Mouse (Mus musculus): ENCODE measurements around the gene Fam160b1. TPM values are rescaled to one million over a fixed set of nuclear protein-coding genes. Genes with fewer than 3 reads are reported as not detected.
A peak's percentile ranks its signal among the peaks of the same experiment; 100 is the strongest.

Fam160b1 gene
- polyA plus RNA-seq, 1 experiment from 2014 or later, result 15.0 TPM

GRCm38 (mm10) chr19:57327679-57328078, 32.8 kb upstream of the Fam160b1 start:
- no peaks in the 10 kb centered on the region for H3K9me3 ChIP-seq
- ATAC-seq (ENCODE audit: borderline replicate concordance, extremely low read depth, low FRiP score, low TSS enrichment), result no peak
- no peak overlapping the region for H3K4me2 ChIP-seq

DNA sequence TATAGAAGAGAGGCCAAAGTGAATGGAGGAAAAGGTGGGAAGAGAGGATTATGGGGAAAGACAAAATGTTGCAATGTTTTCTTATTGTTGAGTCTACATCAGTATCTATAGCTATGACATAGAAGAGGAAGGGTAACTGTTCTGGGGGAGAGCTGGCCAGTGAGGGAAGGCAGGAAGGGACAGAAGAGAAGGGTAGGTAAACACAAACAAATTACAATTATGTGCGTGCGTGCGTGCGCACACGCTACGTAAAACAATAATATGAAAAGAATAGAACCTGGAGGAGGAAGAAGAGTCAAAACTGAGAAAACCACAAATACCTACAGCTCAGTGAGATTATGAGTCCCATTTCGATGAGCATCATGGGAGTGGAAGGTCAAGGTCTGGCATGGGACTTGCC, 32.2 kb upstream of the Fam160b1 start:
- ATAC-seq (ENCODE audit: borderline replicate concordance, extremely low read depth, low FRiP score, low TSS enrichment), result no peak
- Histone ChIP-seq H3K4me2 (no peak overlapping the region), H3K27ac (no peak overlapping the region), H3K36me3 (no peaks in the 10 kb centered on the region), H3K9ac (no peak overlapping the region), H3K27me3 (no peaks in the 10 kb centered on the region), H3K4me3 (no peak overlapping the region), H3K9me3 (no peaks in the 10 kb centered on the region), H3K4me1 (no peaks in the 10 kb centered on the region)
- WGBS, result 96% methylated on average over 7 of the region's 7 CpGs

More at GRCm38 (mm10) chr19:57327679-57328078, 32.8 kb upstream of the Fam160b1 start:
- no peak overlapping the region for H3K4me3 ChIP-seq
- no peak overlapping the region for H3K27ac ChIP-seq
- no peaks in the 10 kb centered on the region for H3K27me3 ChIP-seq
- no peaks in the 10 kb centered on the region for H3K4me1 ChIP-seq
- no peaks in the 10 kb centered on the region for H3K36me3 ChIP-seq
- H3K9ac ChIP-seq, result no peak overlapping the region

DNA sequence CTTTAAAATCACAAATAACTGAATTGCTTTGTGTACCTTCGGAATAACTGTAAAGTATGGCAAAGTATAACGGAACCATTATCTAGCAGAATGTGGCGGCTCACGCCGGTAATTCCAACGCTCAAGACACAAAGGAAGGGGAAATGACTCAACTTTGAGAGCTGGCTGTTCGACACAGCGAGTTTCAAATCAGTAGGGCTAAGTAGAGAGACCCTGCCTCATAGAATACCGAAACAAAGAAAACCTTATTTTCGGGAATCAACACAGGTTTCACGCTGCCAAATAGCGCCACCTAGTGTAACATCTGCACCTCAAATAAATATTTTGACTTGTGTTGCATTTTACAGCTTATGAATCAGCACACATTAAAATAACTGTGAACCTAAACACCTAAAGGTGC, 31.7 kb upstream of the Fam160b1 start:
- Histone ChIP-seq H3K4me1 (no peaks in the 10 kb centered on the region), H3K9ac (no peak overlapping the region), H3K9me3 (no peaks in the 10 kb centered on the region), H3K4me2 (no peak overlapping the region), H3K27ac (no peak overlapping the region), H3K27me3 (no peaks in the 10 kb centered on the region), H3K4me3 (no peak overlapping the region), H3K36me3 (no peaks in the 10 kb centered on the region)
- no peak for ATAC-seq (ENCODE audit: borderline replicate concordance, extremely low read depth, low FRiP score, low TSS enrichment)
- WGBS, result 61% methylated on average over 12 of the region's 12 CpGs

GRCm38 (mm10) chr19:57330309-57330708, 30.2 kb upstream of the Fam160b1 start:
- Histone ChIP-seq H3K27me3 (no peaks in the 10 kb centered on the region), H3K4me2 (no peak overlapping the region), H3K4me3 (no peak overlapping the region), H3K27ac (no peak overlapping the region), H3K36me3 (no peaks in the 10 kb centered on the region), H3K9ac (no peak overlapping the region), H3K4me1 (no peaks in the 10 kb centered on the region), H3K9me3 (no peaks in the 10 kb centered on the region)
- 75% methylated on average over 11 of the region's 11 CpGs for WGBS
- no peak for ATAC-seq (ENCODE audit: borderline replicate concordance, extremely low read depth, low FRiP score, low TSS enrichment)

DNA sequence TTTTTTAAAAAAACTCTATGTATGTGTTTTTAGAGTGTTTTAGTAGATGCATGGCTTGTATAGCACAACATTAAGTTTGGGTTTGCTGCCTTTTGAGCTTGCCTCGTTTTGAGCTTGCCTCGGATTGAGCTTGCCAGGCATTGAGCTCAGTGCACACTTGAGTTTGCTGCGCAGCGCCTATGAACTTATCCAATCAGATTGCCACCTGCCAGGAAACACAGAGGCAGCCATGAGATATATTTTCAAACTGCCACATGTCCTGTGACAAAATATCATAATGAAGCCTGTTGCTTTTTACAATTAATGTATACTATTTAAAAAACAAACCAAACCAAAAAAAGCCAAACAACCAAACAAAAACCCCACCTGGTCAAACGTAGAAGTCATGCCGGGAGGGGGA, 29.2 kb upstream of the Fam160b1 start:
- H3K36me3 ChIP-seq, result no peaks in the 10 kb centered on the region
- H3K4me3 ChIP-seq, result no peak overlapping the region
- no peak for ATAC-seq (ENCODE audit: borderline replicate concordance, extremely low read depth, low FRiP score, low TSS enrichment)
- no peak overlapping the region for H3K27ac ChIP-seq
- no peak overlapping the region for H3K4me2 ChIP-seq
- no peaks in the 10 kb centered on the region for H3K4me1 ChIP-seq
- no peak overlapping the region for H3K9ac ChIP-seq
- no peaks in the 10 kb centered on the region for H3K9me3 ChIP-seq
- no peaks in the 10 kb centered on the region for H3K27me3 ChIP-seq
- 77% methylated on average over 6 of the region's 6 CpGs for WGBS

- WGBS, result 78% methylated on average over 4 of the region's 4 CpGs
- peak; percentile 19; the same call in 1 of the 2 replicates for ATAC-seq (ENCODE audit: borderline replicate concordance, extremely low read depth, low FRiP score, low TSS enrichment)
- no peak overlapping the region for H3K27ac ChIP-seq
Observed at GRCm38 (mm10) chr19:57333356-57333755, 27.1 kb upstream of the Fam160b1 start.

GRCm38 (mm10) chr19:57335135-57335534, 25.3 kb upstream of the Fam160b1 start:
- Histone ChIP-seq H3K27me3 (no peaks in the 10 kb centered on the region), H3K27ac (no peak overlapping the region), H3K9ac (no peak overlapping the region), H3K4me2 (no peak overlapping the region), H3K4me1 (no peaks in the 10 kb centered on the region), H3K9me3 (no peaks in the 10 kb centered on the region), H3K36me3 (no peaks in the 10 kb centered on the region), H3K4me3 (no peak overlapping the region)
- ATAC-seq (ENCODE audit: borderline replicate concordance, extremely low read depth, low FRiP score, low TSS enrichment), result no peak
- WGBS, result 60% methylated on average over 8 of the region's 8 CpGs

More at GRCm38 (mm10) chr19:57333356-57333755, 27.1 kb upstream of the Fam160b1 start:
- no peaks in the 10 kb centered on the region for H3K4me1 ChIP-seq
- H3K27me3 ChIP-seq, result no peaks in the 10 kb centered on the region
- no peaks in the 10 kb centered on the region for H3K9me3 ChIP-seq
- H3K36me3 ChIP-seq, result no peaks in the 10 kb centered on the region
- no peak overlapping the region for H3K4me3 ChIP-seq
- H3K4me2 ChIP-seq, result no peak overlapping the region
- H3K9ac ChIP-seq, result no peak overlapping the region

- WGBS, result 71% methylated on average over 13 of the region's 13 CpGs
- Histone ChIP-seq H3K27me3 (no peaks in the 10 kb centered on the region), H3K9me3 (no peaks in the 10 kb centered on the region), H3K4me3 (no peak overlapping the region), H3K27ac (no peak overlapping the region), H3K4me1 (no peaks in the 10 kb centered on the region; the same call in 1 of the 2 replicates), H3K4me2 (no peak overlapping the region), H3K36me3 (no peaks in the 10 kb centered on the region), H3K9ac (no peak overlapping the region)
- ATAC-seq (ENCODE audit: borderline replicate concordance, extremely low read depth, low FRiP score, low TSS enrichment), result no peak
Observed at GRCm38 (mm10) chr19:57339281-57339864, 21.1 kb upstream of the Fam160b1 start.

DNA sequence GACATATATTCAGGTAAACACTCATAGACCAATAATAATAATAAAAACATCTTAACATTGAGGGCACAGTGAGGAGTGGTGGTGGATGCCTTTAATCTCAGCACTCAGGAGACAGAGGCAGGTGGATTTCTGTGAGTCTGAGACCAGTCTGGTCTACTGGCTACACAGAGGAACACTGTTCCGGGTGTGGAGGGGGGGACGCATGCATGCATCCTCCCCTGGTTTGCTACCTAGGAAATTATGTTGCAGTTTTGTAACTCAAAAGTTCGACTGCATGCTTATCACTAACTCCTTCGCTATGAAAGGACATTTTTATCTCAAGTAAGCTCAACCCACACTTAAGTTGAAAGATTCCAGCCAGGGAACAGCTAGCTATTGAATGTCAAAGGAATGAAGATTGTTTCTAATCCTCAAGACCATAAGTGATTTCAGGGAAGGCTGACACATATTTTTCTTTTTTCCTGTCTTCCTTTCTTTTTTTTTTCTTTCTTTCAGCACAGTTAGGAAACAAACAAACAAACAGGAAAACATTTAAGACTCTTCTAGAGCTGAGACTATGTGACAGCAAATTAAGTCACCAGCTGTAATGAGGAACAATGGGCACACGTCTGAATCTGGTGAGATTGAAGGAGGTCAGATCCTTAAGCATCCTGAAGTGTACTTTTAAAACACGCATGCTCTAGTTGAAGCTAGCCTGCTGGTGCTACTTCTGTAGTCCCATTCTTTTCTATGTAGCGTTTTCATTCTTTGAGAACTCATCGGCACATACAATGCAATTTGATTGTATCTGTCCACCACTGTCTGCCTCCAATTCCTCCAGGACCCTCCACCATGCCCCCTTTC, 19.4 kb upstream of the Fam160b1 start:
- H3K27me3 ChIP-seq, result no peaks in the 10 kb centered on the region
- H3K27ac ChIP-seq, result peak overlapping the region; percentile 60
- H3K4me1 ChIP-seq, result no peaks in the 10 kb centered on the region; the same call in 1 of the 2 replicates
- 51% methylated on average over 8 of the region's 8 CpGs for WGBS
- no peaks in the 10 kb centered on the region for H3K36me3 ChIP-seq
- no peak overlapping the region; the same call in 1 of the 2 replicates for H3K4me2 ChIP-seq
- no peak overlapping the region for H3K4me3 ChIP-seq
- no peak for ATAC-seq (ENCODE audit: borderline replicate concordance, extremely low read depth, low FRiP score, low TSS enrichment)
- no peak overlapping the region for H3K9ac ChIP-seq
- H3K9me3 ChIP-seq, result no peaks in the 10 kb centered on the region

GRCm38 (mm10) chr19:57343860-57344259, 16.6 kb upstream of the Fam160b1 start:
- no peak for ATAC-seq (ENCODE audit: borderline replicate concordance, extremely low read depth, low FRiP score, low TSS enrichment)
- 71% methylated on average over 5 of the region's 5 CpGs for WGBS
- H3K27me3 ChIP-seq, result no peaks in the 10 kb centered on the region

DNA sequence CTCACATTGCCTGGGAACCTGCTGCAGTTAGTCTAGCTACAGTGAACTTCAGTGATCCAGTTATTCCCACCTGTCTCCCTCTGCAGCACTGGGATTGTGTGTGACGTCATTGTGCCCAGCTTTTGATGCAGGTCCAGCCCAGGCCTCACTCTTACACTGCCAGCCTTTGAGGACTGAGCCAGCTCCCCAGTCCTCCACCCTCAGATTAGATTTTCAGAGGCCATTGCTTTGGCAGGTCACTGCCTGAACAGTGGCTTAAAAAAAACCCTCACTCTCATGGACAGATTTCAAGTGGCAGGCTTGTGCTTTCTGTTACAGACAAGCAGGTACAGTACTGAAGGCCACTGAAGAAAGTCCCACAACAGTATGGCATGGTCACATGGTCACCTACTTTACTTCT, 15.8 kb upstream of the Fam160b1 start:
- Histone ChIP-seq H3K4me2 (no peak overlapping the region), H3K9me3 (no peaks in the 10 kb centered on the region), H3K27me3 (no peaks in the 10 kb centered on the region), H3K9ac (no peak overlapping the region), H3K4me1 (no peaks in the 10 kb centered on the region; the same call in 1 of the 2 replicates), H3K4me3 (no peak overlapping the region), H3K36me3 (no peaks in the 10 kb centered on the region), H3K27ac (no peak overlapping the region)
- WGBS, result 71% methylated on average over 1 of the region's 1 CpGs
- ATAC-seq (ENCODE audit: borderline replicate concordance, extremely low read depth, low FRiP score, low TSS enrichment), result no peak

More at GRCm38 (mm10) chr19:57343860-57344259, 16.6 kb upstream of the Fam160b1 start:
- no peaks in the 10 kb centered on the region for H3K9me3 ChIP-seq
- no peaks in the 10 kb centered on the region; the same call in 1 of the 2 replicates for H3K4me1 ChIP-seq
- no peak overlapping the region for H3K4me2 ChIP-seq
- H3K36me3 ChIP-seq, result no peaks in the 10 kb centered on the region
- H3K4me3 ChIP-seq, result no peak overlapping the region
- H3K27ac ChIP-seq, result no peak overlapping the region
- no peak overlapping the region for H3K9ac ChIP-seq

GRCm38 (mm10) chr19:57349096-57349495, 11.4 kb upstream of the Fam160b1 start:
- no peak for ATAC-seq (ENCODE audit: borderline replicate concordance, extremely low read depth, low FRiP score, low TSS enrichment)
- Histone ChIP-seq H3K9ac (no peak overlapping the region), H3K9me3 (no peaks in the 10 kb centered on the region), H3K4me3 (no peak overlapping the region), H3K27ac (no peak overlapping the region), H3K27me3 (no peaks in the 10 kb centered on the region), H3K36me3 (no peaks in the 10 kb centered on the region), H3K4me2 (no peak overlapping the region), H3K4me1 (no peaks in the 10 kb centered on the region)

Measured in lung, embryonic 15.5 days (tissue).